In the genomic region with DNA sequence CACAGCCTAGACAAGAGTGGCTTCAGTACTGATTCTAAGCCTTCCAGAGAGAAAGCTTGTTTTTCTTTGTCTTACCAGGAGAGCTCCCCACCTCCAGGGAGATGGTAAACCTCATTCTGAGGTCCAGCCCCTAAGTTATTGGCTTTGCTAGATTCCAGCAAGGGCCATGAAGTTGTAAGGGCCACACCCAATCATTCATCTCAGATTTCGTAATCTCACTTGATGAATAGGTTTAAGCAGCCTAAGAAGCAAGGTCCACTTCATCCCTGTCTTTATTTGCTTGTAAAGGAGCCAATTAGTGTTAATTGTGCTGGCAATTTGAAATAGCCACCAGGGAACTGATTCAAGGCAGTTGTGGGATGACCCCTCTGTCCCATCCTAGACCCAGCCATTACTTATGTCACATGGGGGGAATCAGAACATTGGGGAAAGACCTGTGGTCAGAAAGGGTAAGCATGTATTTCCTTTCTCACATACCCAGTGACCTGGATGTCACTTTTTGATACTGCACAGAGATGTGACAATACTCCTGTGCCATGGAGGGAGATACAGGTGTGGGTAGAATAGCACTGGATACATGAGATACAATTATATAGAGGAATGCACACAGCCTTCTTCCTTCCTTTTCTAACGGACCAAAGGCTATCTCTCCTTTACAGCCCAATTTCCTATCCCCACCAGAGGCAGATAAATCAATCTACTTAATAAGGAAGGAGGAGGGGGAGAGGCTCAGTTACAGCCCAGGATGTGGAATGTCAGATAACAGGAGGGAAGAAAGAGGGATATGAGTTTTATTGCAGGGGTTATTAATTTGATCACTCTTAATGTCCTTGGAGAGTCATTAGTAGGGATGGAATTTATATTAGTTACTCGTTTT, we compare ENCODE assay signal across 8 mouse cellular contexts. TPM values are rescaled to one million over a fixed set of nuclear protein-coding genes. Genes with fewer than 3 reads are reported as not detected.
DNase-seq lines count a peak whose midpoint lies in the region; ATAC-seq and TF ChIP-seq lines count a peak whose summit lies in the region.

No protein-coding gene starts in this region.

- no peaks in the 10 kb centered on the region for H3K9me3 ChIP-seq in heart, embryonic 11.5 days (replicated peaks; ENCODE audit: control insufficient read depth, low read length)
- no peaks in the 10 kb centered on the region for H3K9me3 ChIP-seq in limb, embryonic 13.5 days
- no peaks in the 10 kb centered on the region for H3K9me3 ChIP-seq in stomach, embryonic 16.5 days (replicated peaks; ENCODE audit: control insufficient read depth, low read length)

- intact Hi-C loops in heart, postnatal 25 days (cut with DNase I) = loop anchor here (5.0 kb wide), 1 partner anchor 111 kb away; no protein-coding TSS in a partner anchor

- H3K4me3 ChIP-seq in heart, embryonic 11.5 days (ENCODE audit: low read depth, low read length) = no peak overlapping the region; the same call in 1 of the 2 replicates
- H3K4me3 ChIP-seq in testis, adult 2 months (ENCODE audit: control insufficient read depth, low read depth, low read length) = peak overlapping the region; percentile 91; the same call in 1 of the 2 replicates
- peak overlapping the region; percentile 96 for H3K4me3 ChIP-seq in limb, embryonic 13.5 days
- no peak overlapping the region for H3K4me3 ChIP-seq in stomach, embryonic 16.5 days (replicated peaks; ENCODE audit: low read length)

- no peaks in the 10 kb centered on the region for H3K27me3 ChIP-seq in heart, embryonic 11.5 days (ENCODE audit: control insufficient read depth, insufficient read depth, low read length)
- H3K27me3 ChIP-seq in testis, adult 2 months (ENCODE audit: control insufficient read depth, insufficient read depth, low read length) = no peaks in the 10 kb centered on the region
- H3K27me3 ChIP-seq in limb, embryonic 13.5 days = no peaks in the 10 kb centered on the region
- no peaks in the 10 kb centered on the region for H3K27me3 ChIP-seq in stomach, embryonic 16.5 days (ENCODE audit: control insufficient read depth, insufficient read depth, low read length)

- WGBS in heart, embryonic 11.5 days (ENCODE audit: insufficient replicate concordance) = 51% methylated on average over 3 of the region's 3 CpGs
- WGBS in limb, embryonic 13.5 days = 32% methylated on average over 3 of the region's 3 CpGs
- 42% methylated on average over 3 of the region's 3 CpGs for WGBS in stomach, embryonic 16.5 days

- DNase-seq in heart, postnatal 25 days (ENCODE audit: low spot score) = no peak
- DNase-seq in testis, postnatal 10 days (ENCODE audit: low spot score) = no peak
- no peak for DNase-seq in thymus, postnatal 14 days
- no peak for DNase-seq in cerebellum, adult 9-10 months

- no peak for ATAC-seq in heart, embryonic 11.5 days (replicated peaks; ENCODE audit: insufficient number of reproducible peaks, low FRiP score, low TSS enrichment)
- ATAC-seq in limb, embryonic 13.5 days (ENCODE audit: low FRiP score, low read depth) = no peak
- ATAC-seq in stomach, embryonic 16.5 days (ENCODE audit: insufficient read depth, low FRiP score) = no peak

- no peak overlapping the region for H3K27ac ChIP-seq in heart, embryonic 11.5 days (ENCODE audit: low read depth, low read length)
- H3K27ac ChIP-seq in testis, adult 2 months (ENCODE audit: control insufficient read depth, insufficient read depth, low read depth, low read length) = no peak overlapping the region; the same call in 1 of the 2 replicates
- no peak overlapping the region for H3K27ac ChIP-seq in limb, embryonic 13.5 days
- no peak overlapping the region for H3K27ac ChIP-seq in stomach, embryonic 16.5 days (ENCODE audit: low read length)

- no peak for TF ChIP-seq CTCF in testis, adult 2 months (IDR thresholded peaks at IDR 0.05; ENCODE audit: control insufficient read depth, insufficient read depth, insufficient replicate concordance, low read depth, low read length)

- peaks cover 31% of the 10 kb centered on the region for H3K4me1 ChIP-seq in heart, embryonic 11.5 days (ENCODE audit: control insufficient read depth, insufficient read depth, low read length)
- H3K4me1 ChIP-seq in testis, adult 2 months (ENCODE audit: control insufficient read depth, insufficient read depth, low read length) = peaks cover 16% of the 10 kb centered on the region
- H3K4me1 ChIP-seq in limb, embryonic 13.5 days = peaks cover 37% of the 10 kb centered on the region
- H3K4me1 ChIP-seq in stomach, embryonic 16.5 days (ENCODE audit: control insufficient read depth, insufficient read depth, low read length) = peaks cover 37% of the 10 kb centered on the region

- H3K4me2 ChIP-seq in heart, embryonic 11.5 days = peak overlapping the region; percentile 76
- H3K4me2 ChIP-seq in limb, embryonic 13.5 days (replicated peaks) = peak overlapping the region; percentile 86
- peak overlapping the region; percentile 61 for H3K4me2 ChIP-seq in stomach, embryonic 16.5 days (ENCODE audit: low read depth, low read length)

- H3K9ac ChIP-seq in heart, embryonic 11.5 days (ENCODE audit: low read depth, low read length) = peak overlapping the region; percentile 74
- H3K9ac ChIP-seq in limb, embryonic 13.5 days = no peak overlapping the region
- no peak overlapping the region for H3K9ac ChIP-seq in stomach, embryonic 16.5 days (ENCODE audit: low read length)

- no peaks in the 10 kb centered on the region for H3K36me3 ChIP-seq in heart, embryonic 11.5 days (ENCODE audit: control insufficient read depth, insufficient read depth, low read length)
- H3K36me3 ChIP-seq in testis, adult 2 months (ENCODE audit: control insufficient read depth, insufficient read depth, low read length) = no peaks in the 10 kb centered on the region; the same call in 1 of the 2 replicates
- no peaks in the 10 kb centered on the region for H3K36me3 ChIP-seq in limb, embryonic 13.5 days
- no peaks in the 10 kb centered on the region for H3K36me3 ChIP-seq in stomach, embryonic 16.5 days (ENCODE audit: control insufficient read depth, insufficient read depth, low read length)

- no peak for TF ChIP-seq POLR2A in testis, adult 2 months (IDR thresholded peaks at IDR 0.05; ENCODE audit: control insufficient read depth, low read depth, low read length)

RNA-seq across cellular contexts. Expression of gene Pafah1b2, which starts 1.2 kb away (rescaled TPM):
- 155 and 163 TPM in 2 replicates for polyA plus RNA-seq in heart, embryonic 11.5 days (2014; fragmentation: Nextera tagmentation; extraction: Ambion mirVana)
- 10 to 100 TPM; 55.1 to 62.3 TPM for total RNA-seq in heart, postnatal 25 days (2021)
- polyA plus RNA-seq in testis, adult 2 months (2012; rRNA removed) = 210 and 246 TPM in 2 replicates
- 201 and 218 TPM in 2 replicates for polyA plus RNA-seq in limb, embryonic 13.5 days (2015; fragmentation: Nextera tagmentation; extraction: Ambion mirVana)
- polyA plus RNA-seq in stomach, embryonic 16.5 days (2015; fragmentation: Nextera tagmentation; extraction: Ambion mirVana) = 143 and 152 TPM in 2 replicates

RNA-seq across cellular contexts. Expression of gene Sik3, which starts 1.3 kb away (rescaled TPM):
- 10.0 and 10.1 TPM in 2 replicates for polyA plus RNA-seq in heart, embryonic 11.5 days (2014; fragmentation: Nextera tagmentation; extraction: Ambion mirVana)
- 10 to 100 TPM; 65.6 to 67.2 TPM for total RNA-seq in heart, postnatal 25 days (2021)
- polyA plus RNA-seq in testis, adult 2 months (2012; rRNA removed) = 30.1 and 30.4 TPM in 2 replicates
- 8.2 and 9.4 TPM in 2 replicates for polyA plus RNA-seq in limb, embryonic 13.5 days (2015; fragmentation: Nextera tagmentation; extraction: Ambion mirVana)
- polyA plus RNA-seq in stomach, embryonic 16.5 days (2015; fragmentation: Nextera tagmentation; extraction: Ambion mirVana) = 5.1 and 5.7 TPM in 2 replicates

RNA-seq across cellular contexts. Expression of gene Sidt2, which starts 56.3 kb away (rescaled TPM):
- polyA plus RNA-seq in heart, embryonic 11.5 days (2014; fragmentation: Nextera tagmentation; extraction: Ambion mirVana) = 34.7 and 36.0 TPM in 2 replicates
- total RNA-seq in heart, postnatal 25 days (2021) = 10 to 100 TPM; 70.9 to 76.5 TPM
- 350 and 414 TPM in 2 replicates for polyA plus RNA-seq in testis, adult 2 months (2012; rRNA removed)
- polyA plus RNA-seq in limb, embryonic 13.5 days (2015; fragmentation: Nextera tagmentation; extraction: Ambion mirVana) = 40.0 and 40.2 TPM in 2 replicates
- polyA plus RNA-seq in stomach, embryonic 16.5 days (2015; fragmentation: Nextera tagmentation; extraction: Ambion mirVana) = 40.9 and 41.7 TPM in 2 replicates

Comparison
In these comparisons a context has a peak if more than half of its experiments do, and no peak if none do; other contexts are left out.
1. H3K4me3 ChIP-seq: peak in testis, adult 2 months (single experiment) and limb, embryonic 13.5 days (single experiment); none in heart, embryonic 11.5 days (single experiment) and stomach, embryonic 16.5 days (single experiment).
2. Peak in every context shown above with its lines, with median percentiles within 50 percentile points of each other: H3K4me2 ChIP-seq.